Mouse (Mus musculus): ENCODE measurements around the gene Crlf1. TPM values are rescaled to one million over a fixed set of nuclear protein-coding genes. Genes with fewer than 3 reads are reported as not detected.

Gene Crlf1
- polyA plus RNA-seq, 1 experiment = not detected

- WGBS = 40% methylated on average over 10 of the region's 10 CpGs
- TF ChIP-seq CTCF (IDR thresholded peaks at IDR 0.05; ENCODE audit: insufficient read depth, low read depth, low read length) (no peak), POLR2A (IDR thresholded peaks at IDR 0.05; ENCODE audit: insufficient read depth, low read depth, low read length) (no peak)
- Histone ChIP-seq H3K27ac (ENCODE audit: insufficient read depth, low read depth, low read length) (no peak overlapping the region), H3K4me3 (ENCODE audit: insufficient read depth, low read depth, low read length) (no peak overlapping the region), H3K4me1 (ENCODE audit: control insufficient read depth, insufficient read depth, low read length) (peaks cover 58% of the 10 kb centered on the region)
Observed at GRCm38 (mm10) chr8:70490061-70490879, 2.7 kb upstream of the Crlf1 start.

DNA sequence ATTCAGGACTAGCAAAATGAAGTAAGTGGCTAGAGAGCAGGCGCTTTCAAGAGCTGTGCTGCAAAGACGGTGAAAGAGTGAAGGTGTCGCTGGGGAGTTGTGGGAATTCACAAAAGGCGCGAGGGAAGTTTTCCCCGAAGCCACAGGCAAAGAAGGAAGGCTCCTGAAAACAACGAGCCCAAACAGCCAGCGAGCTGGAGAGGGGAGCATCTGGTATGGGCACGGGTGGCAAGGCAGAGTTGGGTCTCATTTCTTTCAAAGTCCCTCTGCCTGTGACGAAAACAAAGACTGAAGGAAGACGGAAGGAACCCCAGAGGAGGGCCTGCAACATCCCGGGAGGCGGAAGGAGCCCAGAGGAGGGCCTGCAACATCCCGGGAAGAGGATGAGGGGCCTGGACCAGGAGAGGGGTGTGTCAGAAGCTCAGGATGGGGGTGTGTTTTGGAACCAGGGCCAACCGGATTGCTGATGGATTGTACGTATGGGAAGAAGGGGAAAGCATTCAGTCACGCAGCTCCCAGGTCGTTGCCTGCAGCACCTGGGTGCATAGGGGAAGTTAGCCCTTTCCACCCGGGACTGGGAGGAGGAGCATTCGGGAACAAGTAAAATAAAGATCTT, 2.0 kb upstream of the Crlf1 start:
- 18% methylated on average over 20 of the region's 20 CpGs for WGBS
- peaks cover 57% of the 10 kb centered on the region for H3K4me1 ChIP-seq (ENCODE audit: control insufficient read depth, insufficient read depth, low read length)
- H3K27ac ChIP-seq (ENCODE audit: insufficient read depth, low read depth, low read length) = no peak overlapping the region
- H3K4me3 ChIP-seq (ENCODE audit: insufficient read depth, low read depth, low read length) = no peak overlapping the region
- TF ChIP-seq POLR2A (IDR thresholded peaks at IDR 0.05; ENCODE audit: insufficient read depth, low read depth, low read length) (no peak), CTCF (IDR thresholded peaks at IDR 0.05; ENCODE audit: insufficient read depth, low read depth, low read length) (no peak)

GRCm38 (mm10) chr8:70493692-70494415, 896 bp downstream of the Crlf1 start:
- 2% methylated on average over 47 of the region's 47 CpGs for WGBS
- H3K27ac ChIP-seq (ENCODE audit: insufficient read depth, low read depth, low read length) = no peak overlapping the region
- H3K4me3 ChIP-seq (ENCODE audit: insufficient read depth, low read depth, low read length) = no peak overlapping the region
- TF ChIP-seq CTCF (IDR thresholded peaks at IDR 0.05; ENCODE audit: insufficient read depth, low read depth, low read length) = no peak
- TF ChIP-seq POLR2A (IDR thresholded peaks at IDR 0.05; ENCODE audit: insufficient read depth, low read depth, low read length) = no peak
- peaks cover 38% of the 10 kb centered on the region for H3K4me1 ChIP-seq (ENCODE audit: control insufficient read depth, insufficient read depth, low read length)

GRCm38 (mm10) chr8:70494416-70494945, 1.5 kb downstream of the Crlf1 start:
- Histone ChIP-seq H3K27ac (ENCODE audit: insufficient read depth, low read depth, low read length) (no peak overlapping the region), H3K4me3 (ENCODE audit: insufficient read depth, low read depth, low read length) (no peak overlapping the region), H3K4me1 (ENCODE audit: control insufficient read depth, insufficient read depth, low read length) (peaks cover 32% of the 10 kb centered on the region)
- 11% methylated on average over 28 of the region's 28 CpGs for WGBS
- TF ChIP-seq CTCF (IDR thresholded peaks at IDR 0.05; ENCODE audit: insufficient read depth, low read depth, low read length) (no peak), POLR2A (IDR thresholded peaks at IDR 0.05; ENCODE audit: insufficient read depth, low read depth, low read length) (no peak)

GRCm38 (mm10) chr8:70495001-70495770, 2.2 kb downstream of the Crlf1 start:
- no peak overlapping the region for H3K4me3 ChIP-seq (ENCODE audit: insufficient read depth, low read depth, low read length)
- peaks cover 29% of the 10 kb centered on the region for H3K4me1 ChIP-seq (ENCODE audit: control insufficient read depth, insufficient read depth, low read length)
- WGBS = 32% methylated on average over 21 of the region's 21 CpGs
- TF ChIP-seq CTCF (IDR thresholded peaks at IDR 0.05; ENCODE audit: insufficient read depth, low read depth, low read length) (no peak), POLR2A (IDR thresholded peaks at IDR 0.05; ENCODE audit: insufficient read depth, low read depth, low read length) (no peak)
- no peak overlapping the region for H3K27ac ChIP-seq (ENCODE audit: insufficient read depth, low read depth, low read length)

GRCm38 (mm10) chr8:70495771-70496062, 2.8 kb downstream of the Crlf1 start:
- Histone ChIP-seq H3K27ac (ENCODE audit: insufficient read depth, low read depth, low read length) (no peak overlapping the region), H3K4me1 (ENCODE audit: control insufficient read depth, insufficient read depth, low read length) (peaks cover 30% of the 10 kb centered on the region), H3K4me3 (ENCODE audit: insufficient read depth, low read depth, low read length) (no peak overlapping the region)
- 55% methylated on average over 12 of the region's 12 CpGs for WGBS
- no peak for TF ChIP-seq POLR2A (IDR thresholded peaks at IDR 0.05; ENCODE audit: insufficient read depth, low read depth, low read length)
- no peak for TF ChIP-seq CTCF (IDR thresholded peaks at IDR 0.05; ENCODE audit: insufficient read depth, low read depth, low read length)

DNA sequence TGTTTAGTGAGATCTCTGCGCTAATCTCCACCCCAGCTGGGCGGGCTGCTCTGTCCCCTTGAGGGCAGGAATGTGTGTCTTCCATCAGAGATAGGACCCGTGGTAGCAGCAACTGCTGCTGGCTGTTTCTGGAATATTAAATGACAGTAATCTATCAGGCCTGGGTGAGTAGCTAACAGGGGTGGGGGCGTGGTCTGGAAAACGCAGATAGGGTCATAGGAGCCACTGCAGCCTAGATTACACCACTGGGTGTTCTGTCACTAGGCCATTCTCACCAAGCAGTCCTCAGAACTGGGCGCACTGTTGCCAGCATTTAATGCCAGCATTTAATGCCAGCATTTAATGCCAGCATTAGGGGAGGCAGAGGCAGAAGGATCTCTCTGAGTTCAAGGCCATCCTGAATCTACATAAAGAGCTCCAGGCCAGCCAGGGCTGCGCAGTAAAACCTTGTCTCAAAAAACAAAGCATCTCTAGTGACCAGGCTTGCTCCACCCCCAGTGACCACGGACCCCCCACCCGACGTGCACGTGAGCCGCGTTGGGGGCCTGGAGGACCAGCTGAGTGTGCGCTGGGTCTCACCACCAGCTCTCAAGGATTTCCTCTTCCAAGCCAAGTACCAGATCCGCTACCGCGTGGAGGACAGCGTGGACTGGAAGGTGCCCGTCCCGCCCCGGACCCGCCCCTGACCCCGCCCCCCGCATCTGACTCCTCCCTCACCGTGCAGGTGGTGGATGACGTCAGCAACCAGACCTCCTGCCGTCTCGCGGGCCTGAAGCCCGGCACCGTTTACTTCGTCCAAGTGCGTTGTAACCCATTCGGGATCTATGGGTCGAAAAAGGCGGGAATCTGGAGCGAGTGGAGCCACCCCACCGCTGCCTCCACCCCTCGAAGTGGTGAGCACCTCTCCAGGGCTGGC, 7.7 kb downstream of the Crlf1 start:
- peaks cover 38% of the 10 kb centered on the region for H3K4me1 ChIP-seq (ENCODE audit: control insufficient read depth, insufficient read depth, low read length)
- no peak overlapping the region for H3K27ac ChIP-seq (ENCODE audit: insufficient read depth, low read depth, low read length)
- WGBS = 16% methylated on average over 39 of the region's 39 CpGs
- H3K4me3 ChIP-seq (ENCODE audit: insufficient read depth, low read depth, low read length) = no peak overlapping the region
- no peak for TF ChIP-seq CTCF (IDR thresholded peaks at IDR 0.05; ENCODE audit: insufficient read depth, low read depth, low read length)
- TF ChIP-seq POLR2A (IDR thresholded peaks at IDR 0.05; ENCODE audit: insufficient read depth, low read depth, low read length) = no peak
